Mouse (Mus musculus): ENCODE data around the gene Rps16.
"Not testable (repeated sequence)": the region's sequence is repeated elsewhere in the genome, so short reads cannot be mapped to it uniquely, and the experiment has no call there.

Rps16 gene

DNA sequence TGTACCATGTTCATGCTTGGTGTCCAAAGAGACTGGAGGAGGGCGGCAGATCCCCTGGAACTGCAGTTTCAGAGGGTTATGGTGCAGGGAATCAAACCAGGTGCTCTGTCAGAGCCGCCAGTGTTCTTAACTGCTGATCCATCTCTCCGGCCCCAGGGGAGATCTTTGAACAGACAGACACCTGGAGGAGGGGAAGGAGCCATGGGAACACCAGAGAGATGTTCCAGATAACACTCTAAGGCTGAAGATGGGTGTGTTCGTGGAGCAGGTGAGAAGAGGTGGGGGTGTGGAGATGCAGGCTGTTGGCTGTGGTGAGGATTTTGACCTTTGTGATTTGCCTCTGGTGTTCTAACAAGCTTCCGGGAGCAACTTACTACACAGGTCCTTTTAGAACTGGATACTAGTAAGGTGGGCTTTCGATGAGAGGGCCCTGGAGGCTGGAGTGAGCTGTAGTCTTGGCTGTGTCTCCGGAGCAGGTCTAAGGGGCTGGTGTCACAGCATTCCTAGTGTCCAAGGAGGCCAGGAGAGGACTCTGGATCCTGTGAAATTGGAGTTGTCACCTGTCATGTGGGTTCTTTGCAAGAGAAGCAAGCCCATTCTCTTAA is 23.5 kb downstream of the Rps16 start:
- no peak for DNase-seq (ENCODE audit: low read depth, low spot score)

DNA sequence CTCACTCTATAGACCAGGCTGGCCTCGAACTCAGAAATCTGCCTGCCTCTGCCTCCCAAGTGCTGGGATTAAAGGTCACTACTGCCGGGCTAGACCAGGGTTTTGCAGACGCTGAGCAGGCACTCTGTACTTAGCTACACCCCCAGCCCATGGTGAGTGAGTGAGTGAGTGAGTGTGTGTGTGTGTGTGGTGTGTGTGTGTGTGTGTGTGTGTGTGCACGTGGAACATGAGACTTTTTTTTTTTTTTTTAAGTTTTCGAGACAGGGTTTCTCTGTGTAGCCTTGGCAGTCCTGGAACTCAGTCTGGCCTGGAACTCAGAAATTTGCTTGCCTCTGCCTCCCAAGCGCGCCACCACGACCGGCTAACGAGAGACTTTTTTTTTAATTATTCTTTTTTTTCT is 24.2 kb downstream of the Rps16 start:
- no peak for DNase-seq (ENCODE audit: low read depth, low spot score)

DNA sequence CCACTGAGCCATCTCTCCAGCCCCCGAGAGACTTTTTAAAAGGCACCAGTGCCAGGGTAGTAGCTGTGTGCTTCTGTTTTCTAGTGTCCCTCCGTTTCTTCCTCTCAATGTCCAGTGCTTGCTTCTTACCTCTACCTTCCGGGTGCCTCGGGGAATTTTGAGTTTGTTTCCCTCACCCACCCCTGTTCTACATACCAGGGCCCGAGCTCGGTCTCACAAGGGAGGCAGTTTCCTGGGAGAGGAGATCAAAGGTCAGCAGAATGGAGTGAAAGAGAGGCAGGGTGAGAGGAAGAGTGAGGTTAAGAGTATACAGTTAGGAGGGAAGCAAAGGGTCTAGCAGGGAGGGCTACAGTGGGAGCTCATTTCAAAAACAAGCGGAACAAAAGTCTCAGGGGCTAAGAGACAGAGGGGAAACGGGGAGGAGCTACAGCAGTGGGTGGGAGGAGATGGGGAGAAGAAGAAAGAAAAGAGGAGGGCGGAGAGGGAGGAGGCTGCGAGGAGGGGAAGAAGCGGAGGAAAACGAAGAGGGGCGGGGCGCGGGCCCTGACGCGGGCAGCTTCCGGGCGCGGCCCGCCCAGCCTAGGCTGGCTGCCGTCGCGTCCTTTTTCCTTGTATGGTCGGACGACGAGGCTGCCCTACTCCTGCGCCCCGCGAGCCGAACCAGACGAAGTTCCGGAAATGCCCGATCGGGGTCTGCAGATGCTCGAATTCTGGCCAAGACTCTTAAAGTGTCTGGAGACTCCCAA is 24.9 kb downstream of the Rps16 start:
- peak; percentile 83 for DNase-seq (ENCODE audit: low read depth, low spot score)

DNA sequence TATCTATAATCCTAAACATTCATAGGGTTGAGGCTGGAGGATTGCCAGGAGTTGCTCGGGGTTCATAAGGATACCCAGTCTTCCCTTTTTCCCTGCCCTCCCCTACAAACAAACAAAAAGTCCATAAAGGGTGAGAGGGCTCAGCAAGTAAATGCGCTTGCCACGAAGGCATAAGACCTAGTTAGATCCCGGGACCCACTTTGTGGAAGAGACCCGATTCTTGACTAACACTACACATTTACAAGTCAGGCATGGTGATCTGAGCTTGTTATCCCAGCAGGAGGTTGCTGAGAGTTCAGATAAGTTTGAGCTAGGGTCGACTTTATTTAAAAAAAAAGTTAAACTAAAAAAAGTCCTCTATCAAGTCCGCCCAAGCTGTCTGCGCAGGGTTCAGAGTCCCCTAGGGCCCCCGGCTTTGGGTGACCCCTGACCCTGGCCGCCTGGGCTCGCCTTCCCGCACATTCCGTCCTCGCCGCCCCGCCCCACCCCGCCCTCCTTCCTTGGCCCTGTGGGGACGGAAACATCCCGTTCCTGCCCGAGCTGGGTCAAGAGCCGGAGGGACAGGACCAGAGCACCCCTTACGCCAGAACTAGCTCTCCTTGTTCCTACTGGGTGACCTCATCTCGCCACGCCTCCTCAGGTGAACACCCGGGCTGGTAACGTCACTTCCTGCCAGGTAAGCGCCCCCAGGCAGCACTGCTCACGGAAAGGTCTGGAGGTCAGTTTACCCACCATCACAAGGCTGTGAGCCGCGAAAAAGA is 25.7 kb downstream of the Rps16 start:
- no peak for DNase-seq (ENCODE audit: low read depth, low spot score)

DNA sequence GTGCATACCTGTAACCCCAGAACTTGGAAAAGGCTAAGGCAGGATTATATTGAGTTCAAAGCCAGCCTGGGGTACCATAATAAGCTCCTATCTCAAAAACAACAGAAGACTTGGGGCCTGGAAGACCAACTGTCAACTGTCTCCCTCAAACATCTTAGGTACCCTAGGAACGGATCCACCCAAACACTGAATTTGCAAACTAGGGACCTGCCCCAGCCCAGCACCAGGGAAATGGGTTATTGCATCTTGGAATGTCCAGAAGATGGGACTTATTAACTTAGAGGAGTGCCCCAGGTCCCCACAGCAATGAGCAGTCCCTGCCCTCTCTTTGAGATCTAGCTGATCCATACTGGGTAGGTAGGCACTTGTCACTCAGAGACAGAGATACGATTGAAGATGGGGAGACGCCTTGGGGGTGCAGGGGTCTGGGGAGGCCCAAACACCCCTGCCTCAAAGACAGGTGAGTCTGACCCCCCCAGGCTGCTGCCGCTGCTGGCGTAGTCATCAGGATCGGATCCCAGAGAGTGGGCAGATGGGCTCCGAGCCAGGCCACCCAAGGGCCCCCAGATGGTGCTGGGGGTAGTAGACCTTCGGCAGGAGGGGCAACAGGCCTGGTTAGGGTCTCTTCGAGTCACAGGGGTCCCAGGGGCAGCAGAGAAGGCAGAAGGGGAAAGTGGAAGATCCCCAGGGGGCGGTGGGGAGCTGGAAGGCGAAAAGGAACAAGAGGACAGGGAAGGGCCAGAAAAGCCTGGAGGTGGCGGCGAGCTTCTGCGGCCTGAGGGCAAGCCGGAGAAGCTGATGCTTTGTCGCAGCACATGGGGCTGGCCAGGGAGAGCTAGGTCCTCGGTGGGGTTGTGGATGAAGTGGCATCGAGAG is 27.0 kb downstream of the Rps16 start:
- no peak for DNase-seq (ENCODE audit: low read depth, low spot score)

DNA sequence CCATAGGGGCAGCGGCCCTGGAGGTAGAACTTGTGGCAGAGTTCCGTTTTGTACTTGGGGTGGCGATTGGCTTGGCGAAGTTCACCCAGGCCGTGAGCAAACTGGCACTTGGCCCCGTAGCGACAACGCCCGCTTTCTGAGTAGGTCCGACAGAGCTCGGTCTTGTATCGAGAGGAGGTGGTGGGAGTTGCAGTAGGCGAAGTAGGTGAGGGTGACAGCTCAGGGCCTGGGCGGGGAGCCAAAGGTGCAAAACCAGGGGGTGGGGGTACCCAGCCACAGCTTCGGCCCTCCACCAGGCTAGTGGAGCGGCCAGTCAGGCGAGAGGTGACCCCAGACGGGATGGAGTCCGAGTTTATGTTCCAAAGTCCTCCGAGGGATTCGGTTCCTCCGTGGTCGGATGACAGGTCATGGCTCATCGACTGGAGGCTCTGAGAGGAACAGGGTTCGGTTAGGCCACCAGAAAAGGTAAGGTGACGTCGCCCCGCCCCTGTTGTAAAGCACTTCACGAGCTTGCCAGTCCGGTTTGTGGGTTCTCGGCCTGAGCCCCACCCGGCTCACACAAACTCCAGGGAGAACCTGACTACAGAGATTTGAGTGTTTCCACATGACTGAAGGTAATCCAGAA is 27.7 kb downstream of the Rps16 start:
- no peak for DNase-seq (ENCODE audit: low read depth, low spot score)

DNA sequence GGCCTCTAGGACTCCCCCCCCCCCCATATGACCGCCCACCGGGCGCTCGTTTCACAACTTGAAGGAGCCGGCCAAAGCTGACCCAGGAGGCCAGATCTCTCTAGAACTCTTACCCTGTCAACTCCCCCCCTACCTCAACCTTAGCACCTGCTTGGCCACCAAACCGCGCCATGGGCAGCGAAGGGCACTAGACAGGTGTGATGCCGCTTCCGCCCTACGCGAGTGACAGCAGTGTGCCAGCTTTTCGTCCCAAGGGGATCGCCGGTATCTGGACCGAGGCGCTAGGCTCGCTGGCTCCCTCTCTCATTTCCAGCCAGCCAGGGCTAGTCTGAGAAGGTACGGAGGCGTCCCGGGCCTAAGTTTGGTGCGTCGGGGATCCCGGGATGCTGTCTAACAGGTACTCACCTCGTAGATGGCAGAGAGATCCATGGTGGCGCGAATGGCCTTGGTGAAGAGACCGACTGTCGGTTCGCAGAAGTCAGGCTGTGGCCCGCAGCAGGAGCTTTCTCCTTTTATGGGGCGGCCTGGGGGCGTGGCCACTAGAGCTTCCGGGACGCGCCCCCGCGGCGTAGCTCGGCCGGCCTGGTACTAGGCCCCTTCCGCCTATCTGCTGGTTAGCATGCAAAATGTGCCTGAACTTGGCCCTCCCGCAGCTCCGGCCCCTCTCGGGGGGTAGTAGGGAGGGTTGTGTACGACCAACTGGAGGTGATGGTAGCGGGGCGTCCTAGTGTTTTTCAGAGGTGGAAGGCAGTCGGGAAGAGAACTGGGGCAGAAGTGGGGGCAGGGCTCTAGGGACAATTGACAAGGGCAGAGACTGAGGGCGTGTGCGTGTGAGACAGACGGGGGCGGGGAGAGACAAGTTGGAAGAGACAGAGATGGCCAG is 28.6 kb downstream of the Rps16 start:
- DNase-seq (ENCODE audit: low read depth, low spot score): peak; percentile 88

DNA sequence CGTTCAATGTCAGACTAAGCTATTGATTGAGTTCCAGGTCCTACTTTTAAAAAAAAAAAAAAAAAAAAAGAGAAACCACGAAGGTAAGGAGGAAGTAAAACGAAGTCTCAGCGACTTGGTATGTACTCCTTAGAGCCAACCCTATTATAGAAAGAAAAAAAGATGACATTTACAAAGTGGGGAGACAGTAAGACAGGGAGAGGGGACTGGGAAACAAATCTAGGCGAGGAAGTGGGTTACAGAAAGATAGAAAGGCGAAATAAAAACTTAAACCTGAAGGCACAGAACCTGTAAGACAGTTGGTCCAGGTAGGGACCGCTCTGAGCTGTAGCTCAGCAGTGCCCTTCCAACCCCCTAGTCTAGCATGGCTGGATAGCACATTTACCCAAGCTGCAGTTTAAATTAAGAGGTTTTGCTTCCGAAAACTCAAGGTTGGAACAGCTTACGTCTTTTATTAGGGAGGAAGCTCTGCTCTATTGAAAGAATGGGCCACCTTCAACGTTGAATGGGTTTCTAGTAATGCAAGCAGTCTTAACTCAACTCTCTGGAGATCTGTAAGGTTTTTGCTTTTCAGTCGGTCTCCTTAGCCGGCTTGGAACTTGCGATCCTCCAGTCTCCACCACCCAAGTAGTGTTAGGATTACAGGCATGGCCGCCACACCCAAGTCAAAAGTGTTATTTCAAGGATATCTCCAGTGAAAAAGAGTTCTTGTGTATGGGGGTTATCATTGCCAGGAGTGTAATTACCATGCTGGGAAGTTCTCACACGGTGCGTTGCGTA is 30.0 kb downstream of the Rps16 start, which contains the start of gene Zfp36:
Gene Zfp36 (minus strand): TSS at position 17 of the 780 bp plus-strand sequence.
- no peak for DNase-seq (ENCODE audit: low read depth, low spot score)

DNA sequence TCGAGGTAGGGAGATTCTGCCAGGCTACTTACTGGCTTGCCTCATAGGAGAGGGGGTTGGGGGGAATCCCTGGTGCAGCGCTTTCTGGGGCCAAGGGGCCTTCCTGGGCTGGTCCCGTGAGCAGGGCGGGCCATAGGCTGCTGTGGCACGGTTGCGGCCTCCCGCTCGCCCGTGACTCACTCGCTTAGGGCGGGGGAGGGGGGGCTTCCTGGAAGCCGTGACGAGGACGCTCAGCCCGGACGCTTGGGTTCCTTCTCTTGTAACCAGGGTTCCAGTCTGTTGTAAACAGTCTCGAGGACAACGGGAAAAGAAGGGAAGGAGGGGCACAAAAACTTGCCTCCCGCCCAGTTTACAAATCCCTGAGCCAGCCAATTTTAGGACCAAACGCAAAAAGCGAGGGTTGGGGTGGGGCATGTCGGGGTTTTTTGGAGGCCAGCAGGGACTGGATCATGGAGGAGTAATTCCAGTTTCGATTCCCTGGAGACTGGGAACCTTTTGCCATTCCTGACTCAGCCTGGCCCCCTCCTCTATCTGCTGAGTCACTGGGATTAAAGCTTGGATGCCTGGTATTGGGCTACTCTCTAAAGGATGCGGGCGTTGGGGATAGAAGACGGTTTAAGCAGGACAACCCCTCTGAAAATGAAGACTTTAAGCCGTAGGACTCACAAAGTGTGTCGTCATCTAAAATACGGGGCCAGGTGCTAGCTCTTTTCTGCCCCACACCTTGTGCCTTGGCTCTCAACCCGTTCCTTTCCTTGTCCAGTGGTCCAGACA is 30.8 kb downstream of the Rps16 start:
- peak; percentile 62 for DNase-seq (ENCODE audit: low read depth, low spot score)

DNA sequence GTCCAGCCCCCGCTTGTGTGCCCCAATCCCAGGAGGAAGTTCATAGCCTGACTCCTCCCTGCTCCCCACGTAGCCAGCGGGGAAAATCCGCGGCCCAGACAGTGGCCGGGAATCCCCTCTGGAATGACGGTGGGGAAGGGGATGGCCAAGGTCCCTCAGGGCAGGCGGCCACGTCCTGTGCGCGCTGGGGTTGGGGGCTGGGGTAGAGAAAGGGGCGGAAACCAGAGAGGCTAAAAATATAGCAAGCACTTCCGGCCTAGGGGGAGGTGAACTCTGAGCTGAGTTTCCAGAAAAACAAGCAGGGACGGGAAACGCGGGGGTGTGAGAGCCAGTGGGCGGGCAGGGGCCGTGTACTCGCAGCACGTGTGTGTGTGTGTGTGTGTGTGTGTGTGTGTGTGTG is 31.5 kb downstream of the Rps16 start:
- peak; percentile 77 for DNase-seq (ENCODE audit: low read depth, low spot score)

DNA sequence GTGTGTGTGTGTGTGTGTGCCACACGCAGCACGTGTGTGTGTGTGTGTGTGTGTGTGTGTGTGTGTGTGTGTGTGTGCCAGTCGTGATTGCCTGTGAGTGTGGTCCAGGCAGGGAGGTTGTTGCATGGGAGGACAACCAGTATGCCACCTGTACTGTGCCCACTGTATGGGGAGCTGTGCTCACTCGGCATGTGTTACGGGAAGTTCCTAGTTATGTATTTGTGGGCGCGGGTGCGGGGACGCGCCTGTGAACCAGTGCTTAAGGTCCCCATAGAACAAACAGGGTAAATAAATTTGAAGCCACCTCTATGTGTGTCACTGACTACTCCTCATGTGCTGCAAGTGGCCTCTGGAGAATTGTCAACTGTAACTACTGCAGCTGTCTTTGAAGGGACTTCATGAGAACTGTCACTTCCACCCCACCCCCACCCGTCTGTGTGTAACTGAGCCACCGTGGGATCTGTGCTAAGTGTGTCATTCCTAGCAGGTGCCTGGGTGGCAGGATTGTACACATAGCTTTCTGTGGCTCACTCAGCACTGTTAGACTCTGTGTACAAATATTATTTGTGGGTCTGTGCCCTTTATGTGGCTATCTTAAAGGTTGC is 32.0 kb downstream of the Rps16 start:
- DNase-seq (ENCODE audit: low read depth, low spot score): peak; percentile 78

DNA sequence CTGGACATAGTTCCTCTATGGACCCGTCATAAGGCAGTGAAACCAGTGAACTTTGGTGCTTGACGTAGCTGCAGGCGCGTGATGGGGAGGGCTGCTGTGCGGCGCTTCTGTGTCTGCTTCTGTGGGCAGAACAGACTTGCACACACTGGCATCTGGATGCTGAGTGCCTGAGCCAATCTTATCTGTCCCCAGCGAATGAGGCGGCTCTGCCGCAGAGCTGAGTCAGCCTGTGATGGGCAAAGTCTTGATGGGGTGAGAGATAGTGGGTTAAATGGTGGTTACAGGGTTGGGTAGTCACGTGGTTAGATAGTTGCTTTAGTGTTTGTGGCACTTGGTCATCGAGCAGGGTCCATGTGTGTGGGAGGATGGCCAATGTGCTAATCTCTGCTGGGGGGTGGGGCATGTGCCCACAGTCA is 32.5 kb downstream of the Rps16 start:
- DNase-seq (ENCODE audit: low read depth, low spot score): peak; percentile 92

DNA sequence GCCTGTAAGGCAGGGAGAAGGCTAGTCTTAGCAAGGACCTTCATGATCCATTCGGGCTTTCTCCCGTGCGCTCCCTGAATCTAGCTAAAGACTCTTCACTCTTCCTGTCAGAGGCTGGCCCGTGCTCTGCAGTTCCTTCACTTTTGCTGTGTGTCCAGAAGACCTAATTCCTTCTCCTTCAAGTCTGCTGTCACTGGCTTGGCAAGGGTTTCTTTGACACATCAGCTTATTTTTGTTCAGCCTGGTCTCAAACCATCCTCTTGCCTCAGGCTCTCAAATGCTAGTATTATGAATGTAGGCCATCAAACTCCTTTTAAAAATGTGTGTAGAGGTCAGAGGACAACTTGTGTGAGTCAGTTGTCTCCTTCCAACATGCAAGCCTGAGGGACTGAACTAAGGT is 33.2 kb downstream of the Rps16 start:
- no peak for DNase-seq (ENCODE audit: low read depth, low spot score)

DNA sequence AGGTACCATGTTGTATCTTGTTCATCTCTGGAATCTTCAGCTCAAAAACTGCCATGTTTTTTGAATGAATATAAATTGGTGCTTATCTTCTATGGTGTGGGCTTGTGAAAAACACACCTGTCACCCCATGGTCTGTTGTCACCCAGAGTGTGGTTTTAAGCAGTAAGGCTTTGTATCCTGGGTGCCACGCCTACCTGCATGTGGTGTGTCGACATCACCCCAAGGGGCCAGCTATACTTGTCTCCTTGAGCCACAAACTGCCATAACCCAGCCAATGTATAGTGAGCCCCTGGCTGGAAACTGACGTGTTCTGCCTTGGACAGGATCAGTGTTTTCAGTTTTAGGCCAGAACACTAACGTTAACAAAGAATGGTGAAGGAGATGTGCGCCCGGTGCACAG is 33.7 kb downstream of the Rps16 start:
- DNase-seq (ENCODE audit: low read depth, low spot score): no peak

DNA sequence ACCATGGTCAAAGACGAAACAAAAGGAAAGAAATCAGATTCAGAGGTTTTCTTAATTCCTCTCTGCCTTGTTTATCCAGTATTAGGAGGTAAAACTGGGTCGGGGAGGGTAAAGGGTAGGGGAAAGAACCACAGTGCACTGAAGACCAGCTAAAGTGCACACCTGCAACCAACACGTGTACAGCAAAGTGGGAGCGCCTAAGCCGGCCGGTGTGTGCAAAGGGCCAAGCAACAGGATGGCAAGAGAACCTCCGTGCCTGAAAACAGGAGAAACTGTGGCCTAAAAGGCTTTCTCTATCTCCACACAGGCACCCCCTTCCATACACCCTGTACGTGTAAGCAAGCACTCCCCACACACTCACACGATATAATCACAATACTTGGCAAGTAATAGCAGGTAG is 34.7 kb downstream of the Rps16 start:
- no peak for DNase-seq (ENCODE audit: low read depth, low spot score)

DNA sequence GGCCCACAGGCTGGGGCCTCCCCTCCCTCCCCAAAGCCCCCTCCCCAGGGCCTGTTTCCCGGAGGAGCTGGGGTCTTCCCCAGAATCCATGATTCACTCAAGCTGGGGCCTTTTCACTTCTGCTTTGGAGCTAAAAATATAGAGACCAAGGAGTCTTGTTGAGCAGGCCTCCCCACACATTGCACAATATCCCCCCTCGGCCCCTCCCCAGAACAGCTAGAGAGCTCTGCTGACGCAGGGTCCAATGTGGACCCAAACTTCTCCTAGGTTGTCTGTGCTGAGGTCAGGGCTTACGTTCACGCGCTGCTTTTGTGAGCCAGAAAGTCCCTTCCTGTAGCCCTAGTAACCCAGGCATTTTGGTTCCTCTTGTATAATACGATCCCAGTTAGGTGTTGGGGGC is 35.6 kb downstream of the Rps16 start:
- DNase-seq (ENCODE audit: low read depth, low spot score): peak; percentile 67

DNA sequence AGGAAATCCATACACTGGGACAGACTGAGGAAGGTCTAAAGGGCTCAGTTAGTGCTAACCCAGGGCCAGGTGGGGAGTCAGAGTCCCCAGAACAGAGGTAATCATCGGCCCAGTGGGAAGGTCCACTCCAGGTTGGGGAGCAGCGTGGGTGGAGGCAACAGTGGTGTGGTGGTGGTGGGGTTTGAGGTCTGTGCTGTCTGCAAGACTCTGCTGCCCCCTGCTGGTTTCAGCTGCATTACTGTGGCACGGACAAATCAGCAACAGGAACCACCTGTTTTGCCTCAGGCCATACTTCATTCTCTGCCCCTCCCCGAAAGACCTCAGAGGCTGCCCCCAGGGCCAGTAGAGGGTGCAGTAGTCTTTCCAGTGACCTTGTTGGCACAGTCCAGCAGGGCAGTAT is 36.0 kb downstream of the Rps16 start:
- DNase-seq (ENCODE audit: low read depth, low spot score): peak; percentile 90

DNA sequence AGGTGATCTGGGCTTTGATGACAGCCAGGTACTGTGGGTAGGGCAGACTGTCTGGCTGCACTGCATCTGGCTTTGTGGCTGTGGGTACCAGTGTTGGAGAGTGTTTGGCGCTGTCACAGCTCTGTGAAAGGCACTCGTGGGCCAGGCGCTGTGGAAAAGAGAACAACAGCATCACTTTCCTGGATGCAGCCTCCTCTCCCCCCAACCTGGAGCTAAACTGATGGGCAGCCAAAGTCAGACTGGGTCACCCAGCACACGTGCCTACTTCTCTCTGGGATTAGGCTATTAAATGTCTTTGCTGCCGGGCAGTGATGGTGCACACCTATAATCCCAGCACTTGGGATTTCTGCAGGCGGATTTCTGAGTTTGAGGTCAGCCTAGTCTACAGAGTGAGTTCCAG is 36.4 kb downstream of the Rps16 start:
- not testable (repeated sequence) for DNase-seq (ENCODE audit: low read depth, low spot score)

Data from brain, adult 2 months (tissue).